Mouse (Mus musculus) intestine, embryonic 14.5 days (tissue): ENCODE results near the gene Slc12a9. TPM values are rescaled to one million over a fixed set of nuclear protein-coding genes. Genes with fewer than 3 reads are reported as not detected.

Experiments
- ATAC-seq: fragments of 200-750 bp; cut with Nextera tagmentation; replicated peaks from 2 replicates; pipeline ENCODE4 v1.8.0; 2017; ENCODE audit warnings: low read depth, moderate number of reproducible peaks, moderate TSS enrichment, moderate library complexity; ENCODE audit not compliant: low FRiP score, low TSS enrichment
- DNase-seq: peaks from one replicate; pipeline ENCODE4 v3.0.0-alpha.2; 2018; ENCODE audit warnings: low spot score
- H3K27ac ChIP-seq: fragments of 300-500 bp; sonication (generic); 2 replicates; pipeline ENCODE4 v1.5.1; 2014; ENCODE audit warnings: low read depth, mild to moderate bottlenecking, control low read depth
- H3K27me3 ChIP-seq: fragments of 300-500 bp; sonication (generic); replicated peaks from 2 replicates; pipeline ENCODE4 v1.6.1; 2014; ENCODE audit warnings: low read length, control low read depth; ENCODE audit not compliant: control insufficient read depth, insufficient read depth
- H3K36me3 ChIP-seq: fragments of 300-500 bp; sonication (generic); 2 replicates; pipeline ENCODE4 v1.6.1; 2014; ENCODE audit warnings: low read length, control low read depth; ENCODE audit not compliant: control insufficient read depth, insufficient read depth
- H3K4me1 ChIP-seq: fragments of 300-500 bp; sonication (generic); replicated peaks from 2 replicates; pipeline ENCODE4 v1.6.1; 2014; ENCODE audit warnings: low read length, control low read depth, mixed read lengths; ENCODE audit not compliant: control insufficient read depth, insufficient read depth
- H3K4me2 ChIP-seq: fragments of 300-500 bp; sonication (generic); 2 replicates; pipeline ENCODE4 v1.6.1; 2014; ENCODE audit warnings: low read length
- H3K4me3 ChIP-seq: fragments of 300-500 bp; sonication (generic); 2 replicates; pipeline ENCODE4 v1.5.1; 2014; ENCODE audit warnings: low read depth, low read length, control low read depth, mixed read lengths
- H3K9ac ChIP-seq: fragments of 300-500 bp; sonication (generic); 2 replicates; pipeline ENCODE4 v1.6.1; 2014; ENCODE audit warnings: mild to moderate bottlenecking, low read length
- H3K9me3 ChIP-seq: fragments of 300-500 bp; sonication (generic); 2 replicates; pipeline ENCODE4 v1.6.1; 2016; ENCODE audit warnings: low read length, control low read depth; ENCODE audit not compliant: control insufficient read depth
- WGBS: fragments of 180-500 bp; shearing (Covaris S2); extraction: QIAGEN DNeasy Blood & Tissue Kit; methylation state at CpG from one replicate; pipeline ENCODE4 v1.1.7; 2014; 5-methylcytosine and 5-hydroxymethylcytosine counted together
- polyA plus RNA-seq: library from polyadenylated mRNA; unstranded; fragments of >200 nt; fragmentation: Nextera tagmentation; extraction: Ambion mirVana; gene quantifications from 2 replicates; pipeline ENCODE4 v1.2.1, GENCODE M21; 2014

The Slc12a9 gene
- polyA plus RNA-seq, 1 experiment from 2014 or later, result 9.5 TPM

GRCm38 (mm10) chr5:137373371-137373950, 40.1 kb upstream of the Slc12a9 start:
- no peak for ATAC-seq
- Histone ChIP-seq H3K9me3 (no peaks in the 10 kb centered on the region), H3K4me3 (no peak overlapping the region), H3K27ac (no peak overlapping the region), H3K4me1 (0 out of 2 replicates have a peak, but pooled peaks cover 3% of the 10 kb centered on the region), H3K27me3 (no peaks in the 10 kb centered on the region), H3K36me3 (peaks cover 72% of the 10 kb centered on the region), H3K9ac (no peak overlapping the region), H3K4me2 (no peak overlapping the region)
- whole genome bisulfite sequencing, result 86% methylated on average over 12 of the region's 12 CpGs
- no peak for DNase-seq

DNA sequence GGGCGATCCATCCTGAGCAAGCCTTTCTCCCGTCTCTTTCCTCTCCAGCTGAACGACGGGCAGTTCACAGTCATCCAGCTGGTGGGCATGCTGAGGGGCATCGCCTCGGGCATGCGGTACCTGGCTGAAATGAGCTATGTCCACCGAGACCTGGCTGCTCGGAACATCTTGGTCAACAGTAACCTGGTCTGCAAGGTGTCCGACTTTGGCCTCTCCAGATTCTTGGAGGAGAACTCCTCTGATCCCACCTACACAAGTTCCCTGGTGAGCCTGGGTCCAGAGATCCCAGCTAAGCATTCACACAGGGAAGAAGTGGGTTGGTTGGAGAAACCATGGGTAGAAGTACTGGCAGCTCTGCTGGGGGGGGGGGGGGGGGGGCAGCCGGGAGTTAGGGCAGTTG, 36.3 kb upstream of the Slc12a9 start:
- no peak overlapping the region for H3K4me2 ChIP-seq
- H3K27me3 ChIP-seq, result no peaks in the 10 kb centered on the region
- DNase-seq, result no peak
- no peaks in the 10 kb centered on the region for H3K4me1 ChIP-seq
- WGBS, result 96% methylated on average over 10 of the region's 11 CpGs
- H3K27ac ChIP-seq, result no peak overlapping the region
- no peak overlapping the region for H3K4me3 ChIP-seq
- no peak overlapping the region for H3K9ac ChIP-seq
- no peak for ATAC-seq
- no peaks in the 10 kb centered on the region for H3K9me3 ChIP-seq
- peaks cover 100% of the 10 kb centered on the region for H3K36me3 ChIP-seq

GRCm38 (mm10) chr5:137358382-137358781, 25.0 kb upstream of the Slc12a9 start:
- 36% methylated on average over 7 of the region's 7 CpGs for WGBS
- no peak for DNase-seq
- 0 out of 2 replicates have a peak, but pooled peaks cover 2% of the 10 kb centered on the region for H3K4me1 ChIP-seq
- no peak overlapping the region for H3K4me2 ChIP-seq
- no peak overlapping the region for H3K4me3 ChIP-seq
- ATAC-seq, result no peak
- no peaks in the 10 kb centered on the region for H3K9me3 ChIP-seq
- H3K27ac ChIP-seq, result no peak overlapping the region
- no peaks in the 10 kb centered on the region for H3K27me3 ChIP-seq
- no peak overlapping the region for H3K9ac ChIP-seq
- H3K36me3 ChIP-seq, result peaks cover 98% of the 10 kb centered on the region

GRCm38 (mm10) chr5:137354091-137354490, 20.7 kb upstream of the Slc12a9 start:
- Histone ChIP-seq H3K4me1 (peaks cover 12% of the 10 kb centered on the region), H3K9ac (no peak overlapping the region), H3K4me2 (no peak overlapping the region), H3K27ac (no peak overlapping the region), H3K9me3 (no peaks in the 10 kb centered on the region), H3K36me3 (peaks cover 56% of the 10 kb centered on the region), H3K4me3 (no peak overlapping the region), H3K27me3 (no peaks in the 10 kb centered on the region)
- DNase-seq (no peak), ATAC-seq (no peak)
- 79% methylated on average over 17 of the region's 17 CpGs for WGBS

DNA sequence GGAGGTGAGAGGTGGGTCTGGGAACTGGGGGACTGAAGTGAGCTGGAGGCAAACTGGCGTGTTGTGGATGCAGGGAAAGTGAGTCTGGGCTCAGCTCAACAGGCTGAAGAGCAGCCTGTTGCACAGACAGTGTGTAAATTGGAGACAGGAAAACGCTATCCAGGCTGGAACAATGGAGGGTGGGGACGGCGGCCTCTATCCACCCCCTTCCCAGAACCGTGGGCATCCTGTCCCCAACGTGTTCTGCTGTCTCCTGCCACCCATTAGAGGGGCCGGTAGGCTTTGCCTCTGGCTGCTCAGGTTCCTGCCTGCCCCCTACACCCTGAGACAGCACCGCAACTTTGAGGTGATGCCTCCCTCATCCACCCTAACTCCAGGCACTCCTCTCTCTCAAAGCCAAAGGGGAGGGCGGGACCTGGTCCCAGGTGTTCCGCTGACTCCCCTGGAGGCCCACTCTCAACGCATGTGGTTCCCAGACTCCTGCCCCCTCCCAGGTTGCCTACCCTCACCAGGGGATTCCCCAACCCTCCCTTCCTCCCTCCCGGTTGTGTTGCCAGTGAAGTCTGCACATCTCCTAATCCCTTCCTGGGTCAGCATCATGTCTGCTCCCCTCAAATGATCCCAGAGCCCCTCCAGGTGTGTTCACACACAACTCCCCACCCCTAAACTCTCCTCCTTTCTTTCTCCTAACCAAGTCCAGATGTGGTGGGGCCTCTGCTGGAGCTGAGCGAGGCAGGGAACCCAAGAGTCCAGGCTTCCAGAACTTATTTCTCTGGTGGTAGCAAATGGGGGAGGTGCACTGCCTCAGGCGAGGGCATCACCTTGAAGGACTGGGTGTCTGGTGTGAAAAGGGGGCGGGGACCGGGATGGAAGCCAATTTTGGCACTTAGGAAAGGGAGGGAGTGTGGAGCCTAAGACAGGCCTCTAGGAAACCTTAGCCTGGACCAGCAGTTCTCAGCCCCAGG, 18.9 kb upstream of the Slc12a9 start:
- Histone ChIP-seq H3K27ac (peak overlapping the region; percentile 34; the same call in 1 of the 2 replicates), H3K36me3 (peaks cover 38% of the 10 kb centered on the region), H3K9me3 (no peaks in the 10 kb centered on the region), H3K4me1 (peaks cover 23% of the 10 kb centered on the region), H3K27me3 (no peaks in the 10 kb centered on the region), H3K9ac (peak overlapping the region; percentile 92), H3K4me2 (peak overlapping the region; percentile 97), H3K4me3 (peak overlapping the region; percentile 88)
- WGBS, result 10% methylated on average over 16 of the region's 16 CpGs
- DNase-seq, result no peak
- ATAC-seq, result no peak

DNA sequence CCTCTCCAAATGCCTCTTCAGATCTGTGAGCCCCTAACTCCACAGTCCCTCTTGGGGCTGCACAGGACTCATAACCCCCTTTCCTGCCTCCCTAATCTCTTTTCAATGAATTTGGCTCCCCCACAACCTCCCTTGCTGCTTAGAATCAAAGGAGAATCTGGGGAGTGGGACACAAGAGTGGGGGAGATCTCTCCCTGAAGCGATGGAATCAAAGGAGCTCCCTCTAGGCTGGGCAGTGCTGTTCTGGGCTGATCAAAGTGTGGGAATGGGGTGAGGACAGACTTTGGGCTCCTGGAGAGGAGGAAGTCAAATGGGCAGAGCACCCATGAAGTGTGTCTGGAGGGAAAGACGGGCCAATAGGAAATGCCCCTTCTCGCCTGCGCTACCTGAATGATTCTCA, 18.0 kb upstream of the Slc12a9 start:
- DNase-seq (peak; percentile 60), ATAC-seq (no peak)
- Histone ChIP-seq H3K4me2 (peak overlapping the region; percentile 97), H3K27ac (peak overlapping the region; percentile 91; the same call in 1 of the 2 replicates), H3K9me3 (no peaks in the 10 kb centered on the region), H3K4me3 (peak overlapping the region; percentile 88), H3K36me3 (peaks cover 30% of the 10 kb centered on the region), H3K27me3 (no peaks in the 10 kb centered on the region), H3K9ac (peak overlapping the region; percentile 92), H3K4me1 (peaks cover 23% of the 10 kb centered on the region)
- WGBS, result 10% methylated on average over 4 of the region's 4 CpGs

GRCm38 (mm10) chr5:137351058-137351380, 17.6 kb upstream of the Slc12a9 start:
- Histone ChIP-seq H3K27ac (peak overlapping the region; percentile 91; the same call in 1 of the 2 replicates), H3K36me3 (peaks cover 26% of the 10 kb centered on the region), H3K9ac (peak overlapping the region; percentile 92), H3K4me1 (peaks cover 23% of the 10 kb centered on the region), H3K4me3 (peak overlapping the region; percentile 88), H3K27me3 (no peaks in the 10 kb centered on the region), H3K9me3 (no peaks in the 10 kb centered on the region), H3K4me2 (peak overlapping the region; percentile 97)
- WGBS, result 2% methylated on average over 8 of the region's 8 CpGs
- peak; percentile 64 for DNase-seq
- ATAC-seq, result no peak

DNA sequence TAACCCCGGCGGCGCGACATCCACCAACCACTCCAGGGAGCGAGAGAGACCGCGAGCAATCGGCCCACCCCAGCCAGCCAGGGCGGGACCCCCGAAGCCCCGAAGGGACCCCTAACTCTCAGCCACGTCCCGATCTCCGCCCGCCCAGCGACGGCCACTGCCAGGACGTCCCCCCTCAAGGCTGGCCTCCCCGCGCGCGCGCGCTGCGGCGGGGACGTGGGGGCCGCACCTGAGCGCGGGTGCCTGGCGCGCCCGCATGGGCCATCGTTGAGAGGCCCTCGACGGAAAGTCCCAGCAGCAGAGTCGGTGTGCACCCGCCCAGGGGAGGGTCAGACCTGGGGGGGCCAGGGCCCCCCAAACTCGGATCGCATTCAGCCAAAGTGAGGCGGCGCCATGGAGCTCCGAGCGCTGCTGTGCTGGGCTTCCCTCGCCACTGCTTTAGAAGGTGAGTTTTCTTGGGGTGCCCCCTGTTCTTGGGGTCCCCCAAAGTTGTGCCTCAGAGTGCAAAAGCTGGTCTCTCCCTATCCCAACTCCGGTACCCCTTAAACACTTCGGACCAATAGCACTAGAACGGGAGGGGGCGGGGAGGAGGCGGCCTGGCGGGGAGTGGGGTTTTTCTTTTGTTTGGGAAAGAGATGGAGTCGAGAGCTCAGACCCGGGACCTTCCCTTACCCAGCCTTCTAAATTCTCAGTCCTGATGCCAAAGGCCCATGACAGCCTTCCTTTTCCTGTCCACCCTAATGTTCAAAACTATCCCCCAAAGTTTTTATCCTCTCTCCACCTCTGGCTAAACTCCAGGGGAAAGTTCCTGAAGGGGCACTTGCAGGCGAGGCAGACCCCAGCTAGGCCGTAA, 17.0 kb upstream of the Slc12a9 start:
- Histone ChIP-seq H3K27ac (peak overlapping the region; percentile 91), H3K9me3 (no peaks in the 10 kb centered on the region), H3K9ac (peak overlapping the region; percentile 92), H3K4me1 (peaks cover 23% of the 10 kb centered on the region), H3K27me3 (no peaks in the 10 kb centered on the region), H3K4me2 (peak overlapping the region; percentile 97), H3K36me3 (peaks cover 20% of the 10 kb centered on the region), H3K4me3 (peak overlapping the region; percentile 88)
- ATAC-seq (peak; percentile 57), DNase-seq (peak; percentile 69)
- under 1% methylated on average over 50 of the region's 55 CpGs for WGBS
